Mouse (Mus musculus) kidney, postnatal 14 days (tissue): Measurements from ENCODE around the gene Ccdc102a.

Source experiments
- DNase-seq: peaks from one replicate; pipeline ENCODE4 v3.0.0; 2022; ENCODE audit warnings: mixed read lengths

Ccdc102a gene

DNA sequence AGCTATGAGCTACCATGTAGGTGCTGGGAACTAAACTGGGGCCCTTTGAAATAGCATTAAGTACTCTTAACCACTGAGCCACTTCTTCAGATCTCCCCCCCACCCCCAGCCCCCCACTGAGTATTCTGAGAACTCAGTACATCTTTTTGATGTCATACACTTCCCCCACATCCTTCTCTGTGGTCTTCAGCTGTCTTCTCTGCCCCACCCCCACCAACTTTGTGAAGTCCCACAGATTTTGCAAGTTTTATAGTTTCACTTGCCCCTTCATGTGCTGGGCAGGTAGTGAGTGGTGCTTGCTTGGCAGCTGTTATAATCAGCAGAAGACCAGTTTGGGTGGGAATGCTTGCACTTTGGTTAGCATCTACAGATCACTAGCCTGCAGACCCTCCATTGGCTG, 1.4 kb upstream of the Ccdc102a start:
- no peak for DNase-seq

DNA sequence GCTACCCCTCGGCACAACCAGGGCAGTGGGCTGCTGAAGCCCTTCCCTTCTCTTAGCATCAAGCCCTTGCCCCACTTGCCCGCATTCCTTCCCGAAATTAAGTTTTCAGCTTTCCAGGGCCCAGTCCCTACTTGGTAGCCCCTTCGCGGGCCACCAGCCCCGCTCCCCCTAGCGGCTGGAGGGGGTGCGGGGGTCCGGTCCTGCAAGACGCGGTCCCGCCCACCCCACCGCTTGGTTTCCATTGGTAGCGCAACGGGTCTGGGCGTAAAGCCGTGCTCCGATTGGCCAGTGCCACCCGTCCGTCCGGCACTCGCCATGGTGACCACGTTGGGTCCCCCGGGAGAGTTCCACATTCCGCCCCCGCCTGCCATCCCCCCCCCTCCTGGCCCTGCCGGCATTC, 546 bp downstream of the Ccdc102a start:
- peak; percentile 97 for DNase-seq

DNA sequence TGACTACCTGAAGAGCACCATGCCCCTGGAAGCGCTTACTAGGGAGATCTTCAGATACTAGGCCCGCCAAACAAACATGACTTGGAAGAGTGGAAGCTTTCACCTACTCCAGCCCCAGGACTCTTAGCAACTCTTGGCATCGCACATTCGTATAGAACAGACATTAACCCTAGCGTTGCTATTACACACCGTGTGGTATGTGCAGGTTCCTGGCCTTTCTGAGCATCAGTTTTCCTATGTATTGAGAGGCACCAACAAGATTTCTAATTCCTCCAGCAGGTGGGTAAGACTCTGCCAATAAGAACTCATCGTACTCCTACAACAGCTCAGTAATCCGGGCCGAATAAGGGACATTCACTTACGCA, 956 bp downstream of the Ccdc102a start:
- DNase-seq = no peak

DNA sequence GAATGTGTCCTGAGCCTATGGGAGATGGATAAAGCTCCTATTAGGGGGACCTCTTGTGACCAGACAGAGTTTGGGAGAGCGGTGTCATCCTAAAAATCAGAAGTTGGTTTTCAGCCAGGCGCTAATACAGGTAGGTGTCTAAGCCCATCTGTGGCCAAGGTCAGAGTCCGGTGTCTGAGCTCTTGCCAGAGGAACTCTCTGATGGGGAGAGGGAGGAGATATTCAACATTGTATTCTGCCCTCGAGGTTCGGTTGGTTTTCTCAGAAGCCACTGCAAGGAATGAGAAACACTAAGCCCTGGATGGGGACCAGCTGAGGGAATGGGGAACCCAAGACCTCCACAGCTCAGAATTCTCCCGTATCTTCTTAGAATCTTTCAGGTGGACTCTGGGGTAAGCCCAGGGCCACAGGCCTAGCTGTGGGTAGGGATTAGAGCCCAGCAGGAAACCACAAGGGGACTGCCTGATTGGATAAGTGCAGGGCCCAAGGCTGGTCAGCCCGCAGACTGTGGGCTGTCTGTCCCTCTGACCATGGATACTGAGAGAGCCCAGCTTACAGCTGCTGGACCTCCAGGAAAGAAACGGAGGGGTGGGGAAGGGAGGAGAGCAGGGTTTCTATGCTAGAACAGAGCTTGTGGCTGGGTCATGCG, 1.5 kb downstream of the Ccdc102a start:
- DNase-seq = no peak

DNA sequence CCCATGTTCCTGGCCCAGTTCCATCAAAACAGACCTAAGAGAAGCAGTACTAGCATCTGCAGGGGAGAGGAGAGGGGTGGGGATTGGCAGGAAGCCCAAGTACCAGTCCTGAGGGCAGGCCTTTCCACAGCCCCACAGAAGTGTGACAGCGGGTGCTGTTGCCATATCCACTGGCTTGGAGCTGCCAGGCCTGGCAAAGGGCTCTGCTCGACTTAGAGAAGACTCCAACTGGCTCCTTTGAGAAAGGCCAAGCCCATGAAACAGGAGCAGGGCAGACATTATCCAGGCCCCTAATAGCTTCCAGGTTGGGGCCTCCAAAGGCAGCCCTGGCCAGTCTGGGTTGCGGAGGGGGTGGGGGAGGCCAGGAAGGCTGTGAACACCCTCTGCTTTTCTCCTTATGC, 3.2 kb downstream of the Ccdc102a start:
- DNase-seq = peak; percentile 75

DNA sequence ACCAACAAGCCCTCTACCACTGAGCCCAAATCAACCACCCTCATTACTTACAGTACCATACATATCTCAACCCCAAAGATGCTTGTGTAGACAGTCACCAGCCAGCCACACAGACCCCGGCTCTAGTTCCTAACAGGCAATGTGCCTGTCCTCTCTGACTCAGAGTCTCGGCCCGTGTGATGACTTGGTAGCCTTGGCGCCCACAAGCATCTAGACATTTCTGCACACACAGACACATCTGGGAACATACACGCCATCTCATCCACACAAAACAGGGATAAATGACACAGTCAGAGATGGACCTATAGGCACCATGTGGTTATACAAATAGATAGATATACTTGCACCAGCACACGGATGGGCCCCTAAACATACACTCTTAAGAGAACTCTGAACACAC, 3.6 kb downstream of the Ccdc102a start:
- no peak for DNase-seq

DNA sequence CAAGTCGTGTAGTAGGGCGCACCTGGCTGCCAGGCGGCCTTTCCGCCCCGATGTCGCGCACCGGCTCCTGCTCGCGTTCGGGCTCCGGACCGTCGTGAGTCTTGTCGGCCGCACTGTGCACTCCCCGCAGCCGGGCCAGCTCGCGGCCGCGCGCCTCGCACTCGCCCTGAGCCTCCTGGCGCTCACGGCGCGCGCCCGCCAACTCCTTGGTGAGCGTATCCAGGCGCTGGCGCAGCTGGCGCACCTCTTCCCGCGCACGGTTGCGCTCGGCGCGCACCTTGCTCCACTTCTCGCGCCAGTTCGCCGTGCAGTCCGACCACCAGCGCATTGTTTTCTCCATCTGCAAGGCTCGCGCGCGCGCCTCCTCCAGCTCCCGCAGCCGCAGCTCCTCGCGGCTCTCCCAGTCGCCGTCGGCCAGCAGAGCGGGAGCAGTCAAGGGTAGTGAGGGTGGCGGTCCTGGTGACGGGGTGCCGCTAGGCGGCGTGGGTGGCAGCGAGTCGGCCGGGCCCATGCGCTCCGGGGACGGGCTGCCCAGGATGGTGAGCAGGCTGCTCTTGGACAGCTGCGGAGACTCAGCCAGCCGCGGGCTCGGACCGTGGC, 4.7 kb downstream of the Ccdc102a start:
- peak; percentile 74 for DNase-seq

DNA sequence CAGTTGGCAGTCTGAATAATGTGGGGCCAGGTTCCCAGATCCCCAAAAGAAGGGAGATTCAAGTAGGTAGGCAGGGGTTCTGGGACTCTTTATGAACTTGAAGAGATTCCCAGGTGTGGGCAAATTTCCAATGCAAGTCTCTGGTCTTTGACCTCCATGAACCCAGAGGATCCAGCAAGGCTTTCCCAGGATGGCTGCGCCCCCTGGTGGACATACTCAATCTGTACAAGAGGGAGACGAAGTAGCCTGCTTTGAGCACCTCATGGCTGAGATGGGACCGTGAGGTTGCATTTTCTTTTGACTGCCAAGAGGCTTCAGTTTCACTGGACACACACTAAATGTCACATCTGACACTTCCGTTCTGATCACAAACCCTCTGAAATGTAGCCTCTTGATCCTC, 9.1 kb downstream of the Ccdc102a start:
- peak; percentile 90 for DNase-seq

DNA sequence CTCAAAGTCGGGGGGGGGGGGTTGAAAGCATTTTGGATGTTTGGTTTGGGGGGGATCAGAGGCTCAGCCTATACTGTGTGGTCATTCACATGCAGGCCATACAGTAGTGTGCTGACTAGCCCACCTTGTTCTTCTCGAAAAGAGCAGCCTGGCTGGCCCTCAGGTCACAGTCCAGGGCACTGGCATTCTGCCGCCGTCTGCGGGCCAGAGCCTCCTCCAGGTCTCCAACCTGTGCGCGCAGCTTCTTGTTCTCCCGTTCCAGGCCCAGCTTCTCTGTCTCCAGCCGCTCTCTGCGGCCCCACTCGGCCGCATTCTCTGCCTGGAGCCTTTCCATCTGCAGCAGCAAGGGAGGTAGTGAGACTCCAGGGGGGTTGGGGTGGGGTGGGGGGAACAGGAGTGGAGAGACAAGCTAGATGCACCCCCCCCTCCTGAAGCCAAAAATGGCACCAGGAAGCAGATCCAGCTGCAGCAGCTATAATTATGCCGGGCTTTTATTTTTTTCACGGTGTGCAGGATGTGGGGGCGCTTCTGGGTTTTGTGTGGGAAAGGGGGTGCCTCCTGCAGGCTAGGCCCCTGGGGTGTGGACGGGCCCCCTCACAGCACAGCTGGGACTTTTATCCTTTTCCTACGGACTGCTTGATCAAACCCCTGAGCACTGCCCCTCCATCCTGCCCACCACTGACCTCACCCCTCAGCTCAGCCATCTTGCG, 10.2 kb downstream of the Ccdc102a start:
- DNase-seq = peak; percentile 77

DNA sequence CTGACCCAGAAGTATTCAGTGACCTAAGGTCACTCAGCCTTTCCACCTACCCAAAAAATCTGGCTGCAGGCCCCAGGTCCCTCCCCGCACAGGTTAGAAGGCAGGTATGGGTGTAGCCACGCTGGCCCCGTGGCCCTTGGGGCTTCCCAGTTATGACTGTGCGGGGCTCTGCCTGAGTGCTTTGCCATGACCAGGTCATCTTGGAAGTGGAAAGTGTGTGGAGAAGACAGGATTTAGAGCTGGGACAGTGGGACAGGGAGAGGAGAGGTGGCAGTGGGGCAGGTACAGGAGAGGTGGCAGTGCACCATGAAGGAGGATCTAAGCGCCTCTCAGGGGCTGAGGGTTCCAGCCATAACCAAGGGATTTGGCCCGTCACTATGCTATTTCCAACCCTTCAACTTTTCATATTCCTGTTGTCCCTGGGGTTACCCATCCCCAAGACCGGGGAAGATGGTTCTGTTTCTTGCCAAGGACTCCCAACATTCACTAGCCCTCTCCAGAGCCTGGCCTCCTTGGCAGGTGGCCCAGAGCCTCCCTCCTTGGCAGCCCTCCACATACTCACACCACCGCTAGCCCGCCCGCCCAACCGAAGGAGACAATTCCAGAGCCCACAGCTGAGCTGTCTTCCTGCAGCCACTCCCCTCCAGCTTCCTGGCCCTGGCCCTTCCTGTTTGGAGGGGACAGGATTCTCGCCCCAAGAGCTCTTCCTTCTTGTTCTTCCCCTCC, 13.3 kb downstream of the Ccdc102a start:
- peak; percentile 96 for DNase-seq

DNA sequence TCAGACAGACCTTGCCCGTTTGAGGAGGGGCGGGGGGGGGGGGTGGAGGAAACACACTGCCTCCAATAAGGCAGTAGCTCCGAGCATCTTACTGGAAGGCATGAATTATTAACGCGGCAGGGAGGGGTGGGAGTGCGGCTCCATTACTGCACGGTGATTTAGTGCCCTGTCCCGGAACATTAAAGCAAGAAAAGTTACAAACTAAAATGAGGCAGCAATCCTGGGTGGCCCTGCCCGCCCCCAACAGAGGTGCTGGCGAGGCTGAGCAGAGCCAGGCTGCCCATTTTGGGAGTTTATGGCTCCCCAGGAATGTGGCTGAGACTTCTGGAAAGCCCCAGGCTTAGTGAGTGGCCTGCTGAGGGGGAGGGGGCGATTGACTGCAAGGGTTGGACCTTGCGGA, 14.2 kb downstream of the Ccdc102a start:
- DNase-seq = peak; percentile 63

DNA sequence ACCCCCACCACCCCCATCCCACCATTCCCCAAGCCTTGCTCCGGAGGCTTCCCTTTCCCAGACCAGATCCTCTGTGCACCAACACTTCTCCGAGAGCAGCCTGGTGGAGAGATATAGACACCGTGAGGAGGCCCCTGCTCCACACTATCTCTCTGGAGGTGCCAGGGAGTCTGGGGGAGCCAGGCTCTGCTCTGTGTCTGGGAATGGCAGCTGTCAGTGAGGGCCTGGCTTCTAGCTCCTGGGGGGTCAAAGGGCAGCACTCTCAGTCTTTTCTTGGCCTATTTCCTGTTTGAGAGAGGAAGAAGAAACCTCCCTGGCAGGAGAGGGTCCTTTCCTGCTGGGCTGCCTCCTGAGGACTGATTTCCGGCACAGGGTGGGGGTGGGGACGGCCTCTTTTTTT, 16.9 kb downstream of the Ccdc102a start:
- no peak for DNase-seq

DNA sequence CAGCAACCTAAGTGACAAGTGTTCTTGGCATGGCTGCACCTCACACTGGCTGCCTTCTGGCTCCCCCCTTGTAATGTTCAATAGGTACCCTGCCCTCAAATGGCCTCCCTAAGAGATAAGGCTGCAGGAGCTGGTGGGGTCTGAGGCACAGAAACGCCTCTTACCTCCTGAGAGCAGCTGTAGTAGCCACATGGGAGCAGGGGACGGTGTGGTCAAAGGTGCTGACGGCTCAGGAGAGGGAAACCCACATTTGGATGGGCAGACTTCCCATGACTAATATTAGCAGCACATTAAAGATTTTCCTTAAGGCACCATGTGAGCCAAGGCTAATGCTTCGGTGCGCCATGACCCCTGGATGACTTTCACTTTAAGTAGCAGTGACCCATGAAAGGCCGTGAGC, 17.3 kb downstream of the Ccdc102a start:
- DNase-seq = no peak

DNA sequence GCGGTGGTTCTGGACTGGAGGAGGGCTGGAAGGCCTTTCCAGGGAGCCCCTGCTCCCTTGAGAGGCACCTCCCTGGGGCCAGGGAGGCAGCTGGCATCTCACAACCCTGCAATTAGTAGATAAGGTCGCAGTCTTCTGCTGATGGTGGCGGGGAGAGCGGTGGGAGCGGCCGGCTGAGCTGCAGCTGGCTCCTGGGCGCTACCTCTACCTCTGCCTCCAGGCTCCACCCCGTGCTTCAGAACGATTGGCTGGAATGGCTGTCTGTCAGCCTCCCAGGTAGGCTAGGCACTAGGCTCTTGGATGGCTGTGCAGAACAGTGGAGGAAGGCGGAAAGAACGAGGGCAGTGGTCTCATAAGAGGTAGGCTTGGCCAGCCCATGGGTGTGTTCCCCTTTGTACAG, 18.6 kb downstream of the Ccdc102a start:
- DNase-seq = peak; percentile 49

DNA sequence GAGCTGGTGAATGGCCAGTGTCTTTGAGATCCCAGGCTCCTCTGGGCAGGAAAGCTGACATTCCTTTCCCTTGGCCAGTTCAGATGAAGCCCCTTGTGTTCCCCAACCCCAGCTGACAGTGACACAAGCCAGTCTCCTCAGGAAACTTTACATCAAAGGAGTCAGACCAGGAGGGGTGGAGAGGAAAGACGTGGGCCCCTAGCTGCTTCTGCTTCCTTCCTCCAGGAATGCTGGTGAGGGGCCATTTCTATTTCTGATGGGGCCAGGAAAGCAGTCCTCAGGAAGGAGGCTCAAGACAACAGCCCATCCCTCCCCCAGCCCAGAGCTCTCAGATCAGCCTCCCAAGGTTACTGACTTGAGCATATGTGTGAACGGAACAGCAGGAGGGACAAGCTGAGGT, 25.0 kb downstream of the Ccdc102a start:
- DNase-seq = no peak

DNA sequence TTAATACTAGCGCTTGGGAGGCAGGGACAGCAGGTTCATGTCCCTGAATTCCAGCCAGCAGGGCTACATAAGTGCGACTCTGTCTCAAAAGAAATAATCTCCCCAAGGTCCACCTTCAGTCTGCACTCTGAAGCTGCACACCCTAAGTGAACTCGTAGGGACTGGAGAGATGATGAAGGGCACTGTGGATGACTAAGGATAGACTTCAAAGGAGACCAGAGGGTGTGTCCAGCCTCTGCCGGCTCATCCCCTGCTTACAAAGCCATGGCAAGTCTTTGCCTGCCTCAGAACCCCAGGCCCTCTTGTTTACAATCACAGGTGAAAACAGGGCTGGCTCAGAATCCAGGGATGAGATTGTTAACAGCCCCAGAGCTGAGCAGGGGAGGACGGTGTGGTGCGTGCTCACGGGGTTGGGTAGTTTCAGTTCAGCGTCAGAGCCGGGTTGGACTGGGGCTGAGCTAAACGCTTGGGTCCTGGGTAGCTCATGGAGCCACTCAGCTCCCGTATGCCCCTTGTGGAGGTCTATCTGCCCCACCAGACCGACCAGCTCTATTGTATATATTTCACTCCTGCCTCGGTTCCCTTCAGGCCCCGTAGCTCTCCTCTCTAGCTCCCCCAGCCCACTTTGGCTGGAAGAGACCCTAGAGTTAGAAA, 29.4 kb downstream of the Ccdc102a start:
- no peak for DNase-seq

DNA sequence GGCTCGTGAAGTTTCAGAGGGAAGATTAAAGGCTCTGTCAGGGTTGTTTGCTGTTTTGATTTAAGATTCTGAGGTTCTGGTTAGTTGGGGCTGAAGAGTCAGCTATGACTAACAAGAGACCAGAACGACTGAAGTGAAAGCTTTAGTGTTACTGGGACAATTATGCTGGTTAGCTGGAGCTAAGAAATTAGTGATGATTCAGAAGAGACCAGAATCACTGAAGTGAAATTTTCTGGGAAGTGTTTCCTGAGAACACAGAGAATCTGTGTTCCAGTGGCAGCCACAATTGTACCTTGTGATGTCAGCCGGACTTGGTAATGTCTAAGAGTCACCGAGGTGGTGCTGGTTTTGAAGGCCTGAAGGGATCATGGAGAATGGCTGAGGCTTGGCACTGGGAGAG, 37.2 kb downstream of the Ccdc102a start:
- no peak for DNase-seq

DNA sequence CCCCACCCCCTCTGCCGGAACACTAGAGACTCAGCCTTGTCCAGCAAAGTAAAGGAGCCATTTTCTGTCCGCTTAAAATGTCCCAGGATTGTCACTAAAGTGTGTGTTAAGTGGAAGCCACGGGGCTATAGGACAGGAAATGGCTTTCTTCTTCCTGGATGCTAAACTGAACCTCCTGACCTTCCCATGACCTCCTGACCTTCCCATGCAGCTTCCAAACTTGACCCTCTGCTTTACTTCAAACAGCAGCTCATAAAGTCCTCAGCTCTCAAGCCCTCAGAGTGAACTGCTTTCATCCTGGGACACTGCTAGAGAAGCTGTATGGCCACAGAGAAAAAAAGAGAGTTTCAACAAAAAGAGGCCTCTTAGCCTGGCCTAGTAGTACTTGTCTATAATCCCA, 41.1 kb downstream of the Ccdc102a start:
- no peak for DNase-seq

DNA sequence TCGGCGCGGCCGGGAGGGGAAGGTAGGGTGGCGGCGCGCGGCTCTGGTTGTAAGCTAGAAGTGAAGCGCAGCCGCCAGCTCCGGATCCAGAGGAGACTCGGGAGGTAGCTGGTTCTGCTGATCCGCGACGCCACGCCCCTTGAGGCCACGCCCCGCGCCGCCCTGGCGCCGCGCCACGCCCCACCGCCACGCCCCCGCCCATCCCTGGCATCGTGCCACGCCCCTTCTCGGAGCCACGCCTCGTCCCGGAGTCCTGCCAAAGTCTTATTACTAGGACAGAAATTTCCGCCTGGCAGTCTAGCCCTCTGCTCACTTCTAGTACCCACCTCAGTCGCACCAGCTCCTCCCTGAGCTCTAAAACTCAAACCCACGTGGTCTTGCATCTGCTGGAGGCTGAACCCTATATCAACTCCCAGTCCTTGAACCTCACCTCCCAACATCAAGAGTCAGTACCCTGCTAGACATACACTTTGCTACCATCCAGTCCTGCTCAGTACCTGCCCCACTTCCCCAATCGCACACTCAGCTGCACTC, 41.6 kb downstream of the Ccdc102a start, which contains the start of gene Dok4:
Dok4 (minus strand) TSS at position 134 of the 534 bp plus-strand sequence.
- DNase-seq = peak; percentile 98

DNA sequence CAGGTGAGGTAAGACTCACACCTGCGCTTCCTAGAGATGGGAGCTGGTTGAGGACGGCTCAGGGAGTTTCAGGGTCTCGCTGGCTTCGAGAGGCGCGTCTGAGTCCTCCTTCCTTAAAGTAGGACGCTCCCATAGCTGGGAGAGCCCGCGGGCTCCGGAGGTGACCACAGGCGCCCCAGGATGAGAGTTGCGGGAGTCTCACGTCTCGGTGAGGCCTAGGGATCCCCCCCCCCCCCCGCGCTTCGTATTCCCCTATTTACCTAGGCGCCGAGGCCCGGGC, 42.1 kb downstream of the Ccdc102a start:
- no peak for DNase-seq

DNA sequence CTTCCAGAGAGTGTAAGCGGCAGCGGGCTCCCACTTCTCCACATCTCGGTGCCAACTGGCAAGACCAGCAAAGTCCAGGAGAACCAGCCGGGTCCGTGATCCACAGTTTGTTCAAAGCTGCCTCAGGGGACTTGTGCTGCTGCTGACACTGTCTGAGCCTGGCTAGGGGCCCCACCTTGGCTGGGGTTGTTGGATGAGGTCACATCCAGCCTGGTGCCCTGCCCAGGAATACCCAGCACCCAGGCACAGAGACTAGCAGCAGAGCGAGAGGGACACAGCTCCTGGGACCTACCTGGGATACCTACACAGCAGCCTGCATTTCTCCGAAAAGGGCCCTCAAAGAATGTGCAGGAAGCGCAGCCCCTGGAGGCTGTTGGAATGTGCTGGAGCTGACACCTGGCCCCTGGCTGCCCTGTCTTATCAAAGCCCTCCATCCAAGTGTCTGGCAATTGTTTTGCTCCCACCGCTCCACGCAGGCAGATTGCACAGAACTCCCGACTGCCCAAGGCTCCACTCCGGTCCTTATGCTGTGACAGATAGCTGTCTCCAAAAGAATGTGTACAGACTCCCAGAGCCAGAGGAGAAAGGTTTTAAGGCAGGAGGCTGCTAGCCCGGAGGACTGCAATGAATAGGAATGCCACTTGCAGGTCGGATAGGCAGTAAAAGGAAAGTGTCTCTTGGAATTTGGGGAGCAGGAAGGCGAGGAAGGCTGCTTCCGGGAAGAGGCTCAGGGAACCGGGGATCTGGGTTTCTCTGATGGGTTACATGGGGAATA, 42.6 kb downstream of the Ccdc102a start:
- no peak for DNase-seq

DNA sequence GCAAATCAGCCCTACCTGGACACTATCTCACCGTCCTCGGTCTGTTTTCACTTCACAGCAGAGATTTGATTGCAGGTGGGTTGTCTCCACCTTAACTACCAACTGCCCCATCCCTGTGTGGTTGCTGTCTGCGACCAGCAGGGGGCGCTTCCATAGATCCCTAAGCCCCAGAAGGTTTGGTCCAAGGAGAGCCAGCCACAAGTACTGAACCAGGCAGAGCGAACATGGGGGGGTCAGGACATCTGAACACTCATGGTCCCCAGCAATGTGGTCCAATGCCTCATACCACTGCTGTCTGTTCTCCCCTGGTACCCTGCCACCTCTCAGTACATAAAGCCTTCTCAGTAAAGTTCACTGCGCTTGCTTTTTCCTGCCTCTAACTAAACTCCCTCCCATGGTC, 43.5 kb downstream of the Ccdc102a start:
- DNase-seq = peak; percentile 83
